ENCODE assay signal across 24 mouse cellular contexts in genomic region chr5:110274147-110274546, GRCm38 (mm10). TPM values are rescaled to one million over a fixed set of nuclear protein-coding genes. Genes with fewer than 3 reads are reported as not detected.
A peak's percentile ranks its signal among the peaks of the same experiment; 100 is the strongest.
DNase-seq lines count a peak whose midpoint lies in the region; ATAC-seq and TF ChIP-seq lines count a peak whose summit lies in the region.
"Had no signal": no experiment of that assay in that cellular context is flagged by ENCODE, and none has a peak within 500 bp of the region (broad histone marks: within the 10 kb centered on the region; RNA-seq: fewer than 3 reads in every experiment).

No protein-coding gene starts in this region.

- no peak for TF ChIP-seq POLR2A in MEL (IDR thresholded peaks at IDR 0.05; ENCODE audit: control insufficient read depth in 1 of 2, insufficient read depth in 1 of 2, low read depth in 1 of 2, low read length in 2 of 2, poor library complexity in 1 of 2)

- DNase-seq in liver, embryonic 11.5 days (ENCODE audit: low spot score) = no peak
- peak; percentile 58 for DNase-seq in MEL (ENCODE audit: low read depth, low spot score)
- DNase-seq in gastrocnemius, adult 2 months = no peak
- no peak for DNase-seq in ovary, adult 18-20 months (ENCODE audit: low spot score)
- no peak for DNase-seq in layer of hippocampus, postnatal 10 days (ENCODE audit: low spot score in 2 of 2)
- DNase-seq: adrenal gland, adult 8-10 months; cerebellum, adult 9-10 months; heart, postnatal 36 days; kidney, adult 2 months; kidney, postnatal 10 days; lung, embryonic 14.5 days; midbrain, embryonic 14.5 days; right cerebral cortex, postnatal 4 days; thymus, adult 2 months had no signal

- H3K4me2 ChIP-seq in liver, embryonic 12.5 days = peak overlapping the region; percentile 20; the same call in 1 of the 2 replicates
- no peak overlapping the region for H3K4me2 ChIP-seq in liver, embryonic 11.5 days
- H3K4me2 ChIP-seq: forebrain, embryonic 13.5 days; heart, embryonic 15.5 days; hindbrain, embryonic 13.5 days; limb, embryonic 13.5 days; lung, embryonic 14.5 days; neural tube, embryonic 13.5 days had no signal

- TF ChIP-seq CTCF in MEL (IDR thresholded peaks at IDR 0.05 in 2 of 3, conservative IDR thresholded peaks at IDR 0.05 in 1 of 3; ENCODE audit: control insufficient read depth in 1 of 3, insufficient read depth in 1 of 3, low read depth in 2 of 3, low read length in 3 of 3, poor library complexity in 1 of 3, severe bottlenecking in 1 of 3) = no peak
- no peak for TF ChIP-seq CTCF in gastrocnemius, adult 2 months (IDR thresholded peaks at IDR 0.05)

- no peak for TF ChIP-seq RAD21 in MEL (IDR thresholded peaks at IDR 0.05; ENCODE audit: low read depth, low read length)

- H3K4me1 ChIP-seq in liver, embryonic 12.5 days = peaks cover 28% of the 10 kb centered on the region
- peaks cover 2% of the 10 kb centered on the region; the same call in 1 of the 2 replicates for H3K4me1 ChIP-seq in liver, embryonic 11.5 days (replicated peaks; ENCODE audit: control insufficient read depth, insufficient read depth, low read length)
- peaks cover 6 to 14% of the 10 kb centered on the region in 2 experiments for H3K4me1 ChIP-seq in MEL (ENCODE audit: control insufficient read depth in 1 of 2, insufficient read depth in 2 of 2, low read length in 2 of 2)
- H3K4me1 ChIP-seq: embryonic facial prominence, embryonic 10.5 days; heart, embryonic 15.5 days; limb, embryonic 13.5 days had no signal

- H3K27ac ChIP-seq in liver, embryonic 12.5 days = peak overlapping the region; percentile 47; the same call in 1 of the 2 replicates
- no peak overlapping the region for H3K27ac ChIP-seq in liver, embryonic 11.5 days (ENCODE audit: low read depth, low read length)
- no peak overlapping the region for H3K27ac ChIP-seq in MEL (ENCODE audit: control insufficient read depth, low read depth, low read length)
- H3K27ac ChIP-seq in gastrocnemius, adult 2 months = no peak overlapping the region
- H3K27ac ChIP-seq: embryonic facial prominence, embryonic 10.5 days; forebrain, embryonic 13.5 days; heart, embryonic 15.5 days; hindbrain, embryonic 13.5 days; limb, embryonic 13.5 days; neural tube, embryonic 13.5 days had no signal

- ATAC-seq in liver, embryonic 12.5 days = peak; percentile 55; the same call in 1 of the 2 replicates
- ATAC-seq in liver, embryonic 11.5 days (replicated peaks; ENCODE audit: low FRiP score) = no peak
- ATAC-seq in erythroid progenitor cell, adult 5-6 weeks (replicated peaks; ENCODE audit: low FRiP score, poor library complexity, severe bottlenecking) = 0 out of 2 replicates have a peak, but pooled peaks have one; percentile 33
- peak; percentile 66 for ATAC-seq in megakaryocyte-erythroid progenitor cell, adult 5-6 weeks (replicated peaks; ENCODE audit: low FRiP score, low TSS enrichment, poor library complexity, severe bottlenecking)
- ATAC-seq: forebrain, embryonic 13.5 days had no signal

- 0 out of 2 replicates have a peak overlapping the region, but pooled peaks have one; percentile 0 for H3K9ac ChIP-seq in liver, embryonic 12.5 days
- H3K9ac ChIP-seq in liver, embryonic 11.5 days (ENCODE audit: low read depth, low read length) = no peak overlapping the region
- no peak overlapping the region for H3K9ac ChIP-seq in MEL (ENCODE audit: control insufficient read depth, low read depth, low read length, poor library complexity, severe bottlenecking)
- H3K9ac ChIP-seq: forebrain, embryonic 13.5 days; heart, embryonic 15.5 days; hindbrain, embryonic 13.5 days; limb, embryonic 13.5 days; lung, embryonic 14.5 days; neural tube, embryonic 13.5 days had no signal

- no peaks in the 10 kb centered on the region for H3K27me3 ChIP-seq in liver, embryonic 12.5 days (replicated peaks)
- no peaks in the 10 kb centered on the region for H3K27me3 ChIP-seq in liver, embryonic 11.5 days (replicated peaks; ENCODE audit: control insufficient read depth, insufficient read depth, low read length)
- H3K27me3 ChIP-seq in MEL (ENCODE audit: control insufficient read depth in 1 of 2, insufficient read depth in 2 of 2, low read length in 2 of 2) = no peaks in the 10 kb centered on the region
- H3K27me3 ChIP-seq: forebrain, embryonic 13.5 days; heart, embryonic 15.5 days; hindbrain, embryonic 13.5 days; limb, embryonic 13.5 days; megakaryocyte, embryonic 14.5 days; neural tube, embryonic 13.5 days had no signal

- no peak overlapping the region for H3K4me3 ChIP-seq in liver, embryonic 12.5 days
- H3K4me3 ChIP-seq in liver, embryonic 11.5 days (ENCODE audit: low read depth, low read length) = no peak overlapping the region
- no peak overlapping the region for H3K4me3 ChIP-seq in MEL (ENCODE audit: control insufficient read depth in 1 of 2, insufficient read depth in 1 of 2, low read depth in 2 of 2, low read length in 2 of 2)
- no peak overlapping the region for H3K4me3 ChIP-seq in gastrocnemius, adult 2 months
- H3K4me3 ChIP-seq: embryonic facial prominence, embryonic 10.5 days; forebrain, embryonic 13.5 days; heart, embryonic 15.5 days; hindbrain, embryonic 13.5 days; limb, embryonic 13.5 days; megakaryocyte, embryonic 14.5 days; neural tube, embryonic 13.5 days had no signal

- peak; percentile 59 to 76 for TF ChIP-seq EP300 in MEL (IDR thresholded peaks at IDR 0.05; ENCODE audit: low read depth in 1 of 2, low read length in 2 of 2)

- intact Hi-C loops in gastrocnemius, adult 2 months (cut with DNase I) = no loop called here

- 66% methylated on average over 4 of the region's 4 CpGs for WGBS in liver, embryonic 12.5 days (ENCODE audit: insufficient replicate concordance)
- WGBS in liver, embryonic 11.5 days = 79% methylated on average over 4 of the region's 4 CpGs

- peaks cover 5% of the 10 kb centered on the region for H3K79me2 ChIP-seq in MEL (ENCODE audit: control insufficient read depth, insufficient read depth, low read length, poor library complexity)

- H3K9me3 ChIP-seq in liver, embryonic 12.5 days (replicated peaks) = no peaks in the 10 kb centered on the region
- no peaks in the 10 kb centered on the region for H3K9me3 ChIP-seq in liver, embryonic 11.5 days (ENCODE audit: control insufficient read depth, low read length)
- H3K9me3 ChIP-seq in MEL (replicated peaks; ENCODE audit: insufficient read depth, low read length) = no peaks in the 10 kb centered on the region
- H3K9me3 ChIP-seq: embryonic facial prominence, embryonic 10.5 days; forebrain, embryonic 13.5 days; heart, embryonic 15.5 days; hindbrain, embryonic 13.5 days; limb, embryonic 13.5 days; megakaryocyte, embryonic 14.5 days; neural tube, embryonic 13.5 days had no signal

- H3K36me3 ChIP-seq in liver, embryonic 12.5 days = peaks cover 12% of the 10 kb centered on the region
- H3K36me3 ChIP-seq in liver, embryonic 11.5 days (ENCODE audit: control insufficient read depth, insufficient read depth, low read length) = no peaks in the 10 kb centered on the region; the same call in 1 of the 2 replicates
- H3K36me3 ChIP-seq in MEL (ENCODE audit: control insufficient read depth in 1 of 2, insufficient read depth in 2 of 2, low read length in 2 of 2) = peaks cover 0 to 21% of the 10 kb centered on the region in 2 experiments; a peak in 2 of 4 replicates
- H3K36me3 ChIP-seq: embryonic facial prominence, embryonic 10.5 days; heart, embryonic 15.5 days; hindbrain, embryonic 13.5 days; limb, embryonic 13.5 days; neural tube, embryonic 13.5 days had no signal

RNA-seq across cellular contexts. Expression of gene Pgam5, which starts 4.4 kb away (rescaled TPM):
- 46.5 and 48.1 TPM in 2 replicates for polyA plus RNA-seq in liver, embryonic 12.5 days (2016; fragmentation: Nextera tagmentation; extraction: Ambion mirVana)
- 78.2 and 81.1 TPM in 2 replicates for polyA plus RNA-seq in liver, embryonic 11.5 days (2014; fragmentation: Nextera tagmentation; extraction: Ambion mirVana)
- 96.3 and 115 TPM in 2 replicates for total RNA-seq in MEL (2012; rRNA removed)
- polyA plus RNA-seq in MEL (2012; ENCODE audit: insufficient read depth in 1 of 2, insufficient read length in 2 of 2, low read depth in 1 of 2, low replicate concordance in 2 of 2, missing spikeins in 1 of 2) = 10 to 100 TPM in 1 of 2 experiments, not detected in 1; 95.8 TPM
- 11.9 and 14.3 TPM in 2 replicates for total RNA-seq in erythroid progenitor cell, adult 5-6 weeks (2015; ENCODE audit: low replicate concordance)
- total RNA-seq in erythroid progenitor cell, adult 5-6 weeks (2017; ENCODE audit: low replicate concordance) = 11.2 and 13.3 TPM in 2 replicates
- total RNA-seq in megakaryocyte-erythroid progenitor cell, adult 5-6 weeks (2014; fragmentation: Nextera tagmentation) = 52.9 and 53.2 TPM in 2 replicates
- 45.3 and 53.1 TPM in 2 replicates for total RNA-seq in megakaryocyte-erythroid progenitor cell, adult 5-6 weeks (2017)
- total RNA-seq in gastrocnemius, adult 2 months (2021) = 10 to 100 TPM; 24.2 to 29.7 TPM
- 10 to 100 TPM; 66.2 to 73.7 TPM for total RNA-seq in layer of hippocampus, postnatal 10 days (2021)

RNA-seq across cellular contexts. Expression of gene Pxmp2, which starts 11.8 kb away (rescaled TPM):
- polyA plus RNA-seq in liver, embryonic 12.5 days (2016; fragmentation: Nextera tagmentation; extraction: Ambion mirVana) = 24.4 and 26.1 TPM in 2 replicates
- 24.2 and 27.2 TPM in 2 replicates for polyA plus RNA-seq in liver, embryonic 11.5 days (2014; fragmentation: Nextera tagmentation; extraction: Ambion mirVana)
- 8.4 and 8.7 TPM in 2 replicates for total RNA-seq in MEL (2012; rRNA removed)
- 10 to 100 TPM in 1 of 2 experiments, not detected in 1; 15.2 TPM for polyA plus RNA-seq in MEL (2012; ENCODE audit: insufficient read depth in 1 of 2, insufficient read length in 2 of 2, low read depth in 1 of 2, low replicate concordance in 2 of 2, missing spikeins in 1 of 2)
- 9.2 and 15.5 TPM in 2 replicates for total RNA-seq in erythroid progenitor cell, adult 5-6 weeks (2015; ENCODE audit: low replicate concordance)
- total RNA-seq in erythroid progenitor cell, adult 5-6 weeks (2017; ENCODE audit: low replicate concordance) = 3.3 and 5.6 TPM in 2 replicates
- total RNA-seq in megakaryocyte-erythroid progenitor cell, adult 5-6 weeks (2014; fragmentation: Nextera tagmentation) = 14.6 and 42.8 TPM in 2 replicates
- 15.4 and 18.7 TPM in 2 replicates for total RNA-seq in megakaryocyte-erythroid progenitor cell, adult 5-6 weeks (2017)
- 10 to 100 TPM; 37.2 to 72.5 TPM for total RNA-seq in gastrocnemius, adult 2 months (2021)
- 1 to 10 TPM; 8.5 to 9.5 TPM for total RNA-seq in layer of hippocampus, postnatal 10 days (2021)

RNA-seq across cellular contexts. Expression of gene Pole, which starts 12.0 kb away (rescaled TPM):
- polyA plus RNA-seq in liver, embryonic 12.5 days (2016; fragmentation: Nextera tagmentation; extraction: Ambion mirVana) = 26.5 and 27.9 TPM in 2 replicates
- 41.4 and 42.9 TPM in 2 replicates for polyA plus RNA-seq in liver, embryonic 11.5 days (2014; fragmentation: Nextera tagmentation; extraction: Ambion mirVana)
- total RNA-seq in MEL (2012; rRNA removed) = 32.4 and 33.7 TPM in 2 replicates
- 10 to 100 TPM; 52.6 to 81.4 TPM for polyA plus RNA-seq in MEL (2012; ENCODE audit: insufficient read depth in 1 of 2, insufficient read length in 2 of 2, low read depth in 1 of 2, low replicate concordance in 2 of 2, missing spikeins in 1 of 2)
- 78.6 and 89.3 TPM in 2 replicates for total RNA-seq in erythroid progenitor cell, adult 5-6 weeks (2015; ENCODE audit: low replicate concordance)
- 59.6 and 66.5 TPM in 2 replicates for total RNA-seq in erythroid progenitor cell, adult 5-6 weeks (2017; ENCODE audit: low replicate concordance)
- 124 and 127 TPM in 2 replicates for total RNA-seq in megakaryocyte-erythroid progenitor cell, adult 5-6 weeks (2014; fragmentation: Nextera tagmentation)
- 45.6 and 51.5 TPM in 2 replicates for total RNA-seq in megakaryocyte-erythroid progenitor cell, adult 5-6 weeks (2017)
- total RNA-seq in gastrocnemius, adult 2 months (2021) = 1 to 10 TPM; 1.6 to 2.0 TPM
- 1 to 10 TPM; 4.8 to 7.6 TPM for total RNA-seq in layer of hippocampus, postnatal 10 days (2021)

RNA-seq across cellular contexts. Expression of gene Ankle2, which starts 43.3 kb away (rescaled TPM):
- 20.8 and 21.6 TPM in 2 replicates for polyA plus RNA-seq in liver, embryonic 12.5 days (2016; fragmentation: Nextera tagmentation; extraction: Ambion mirVana)
- polyA plus RNA-seq in liver, embryonic 11.5 days (2014; fragmentation: Nextera tagmentation; extraction: Ambion mirVana) = 30.4 and 30.5 TPM in 2 replicates
- 31.7 and 37.9 TPM in 2 replicates for total RNA-seq in MEL (2012; rRNA removed)
- 100 to 1,000 TPM in 1 of 2 experiments, 10 to 100 TPM in 1; 29.5 to 270 TPM for polyA plus RNA-seq in MEL (2012; ENCODE audit: insufficient read depth in 1 of 2, insufficient read length in 2 of 2, low read depth in 1 of 2, low replicate concordance in 2 of 2, missing spikeins in 1 of 2)
- total RNA-seq in erythroid progenitor cell, adult 5-6 weeks (2015; ENCODE audit: low replicate concordance) = 26.3 and 31.4 TPM in 2 replicates
- 35.5 and 45.2 TPM in 2 replicates for total RNA-seq in erythroid progenitor cell, adult 5-6 weeks (2017; ENCODE audit: low replicate concordance)
- 27.2 and 30.6 TPM in 2 replicates for total RNA-seq in megakaryocyte-erythroid progenitor cell, adult 5-6 weeks (2014; fragmentation: Nextera tagmentation)
- total RNA-seq in megakaryocyte-erythroid progenitor cell, adult 5-6 weeks (2017) = 48.1 and 52.9 TPM in 2 replicates
- 10 to 100 TPM; 29.4 to 33.3 TPM for total RNA-seq in gastrocnemius, adult 2 months (2021)
- 10 to 100 TPM; 32.0 to 40.6 TPM for total RNA-seq in layer of hippocampus, postnatal 10 days (2021)
